Mouse (Mus musculus) large intestine, adult 2 months (tissue): Measurements from ENCODE around the gene Gm4985. TPM values are rescaled to one million over a fixed set of nuclear protein-coding genes. Genes with fewer than 3 reads are reported as not detected.
"Not testable (repeated sequence)": the region's sequence is repeated elsewhere in the genome, so short reads cannot be mapped to it uniquely, and the experiment has no call there.

ENCODE experiments used
- DNase-seq: peaks from one replicate; pipeline ENCODE4 v3.0.0-alpha.2; 2012; ENCODE audit warnings: low read depth, low spot score
- WGBS: fragments of 180-500 bp; shearing (Covaris S2); methylation state at CpG from one replicate; pipeline ENCODE4 v1.1.7; 2018; 5-methylcytosine and 5-hydroxymethylcytosine counted together
- polyA plus RNA-seq: library from polyadenylated mRNA; depleted of rRNA; stranded (reverse); fragments of >200 nt; gene quantifications from 2 replicates; pipeline ENCODE4 v1.2.3, GENCODE M21; 2012; rRNA removed

The Gm4985 gene
- polyA plus RNA-seq = not detected in 2 replicates

DNA sequence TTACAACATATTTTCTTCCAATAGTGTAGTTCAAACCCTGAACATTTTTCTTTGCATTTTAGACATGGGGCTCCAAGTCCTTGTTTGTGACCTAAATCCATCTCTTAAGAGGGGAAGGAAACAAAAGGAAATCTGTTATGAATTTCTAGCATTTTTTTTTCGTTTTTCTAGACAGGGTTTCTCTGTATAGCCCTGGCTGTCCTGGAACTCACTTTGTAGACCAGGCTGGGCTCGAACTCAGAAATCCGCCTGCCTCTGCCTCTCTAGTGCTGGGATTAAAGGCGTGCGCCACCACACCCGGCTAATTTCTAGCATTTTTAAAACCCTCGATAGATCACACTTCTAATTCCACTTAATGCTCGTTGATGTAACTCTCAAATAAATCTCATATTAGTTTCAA is at the start of gene Gm4985:
Gm4985 (minus strand) TSS at position 101 of the 400 bp plus-strand sequence.
- 80% methylated on average over 8 of the region's 8 CpGs for WGBS
- not testable (repeated sequence) for DNase-seq

DNA sequence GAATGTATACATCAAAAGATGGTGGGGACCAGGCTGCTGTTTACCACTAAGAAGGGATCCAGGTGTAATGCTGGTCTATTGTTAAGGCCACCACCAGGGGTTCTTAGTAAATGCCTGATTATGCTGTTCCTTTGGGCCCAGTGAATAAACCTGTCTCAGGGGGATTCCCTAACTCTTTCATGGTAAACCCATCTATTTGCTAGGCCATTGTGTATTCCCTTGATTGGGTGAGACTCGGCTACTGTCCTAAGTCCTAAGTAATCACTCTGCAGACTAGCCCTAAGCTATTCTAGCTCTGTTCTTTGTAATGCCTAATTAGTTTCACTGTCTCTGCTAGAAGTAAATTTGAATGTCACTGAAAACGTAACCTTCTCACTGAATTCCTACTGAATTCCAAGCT is 4.6 kb downstream of the Gm4985 start:
- 81% methylated on average over 2 of the region's 2 CpGs for WGBS
- DNase-seq = no peak

Other genes starting within 250 kb of the Gm4985 start
- not detected in 2 replicates for gene Gm4907, start 76.4 kb downstream of the Gm4985 start, polyA plus RNA-seq